Mouse (Mus musculus): ENCODE measurements around the gene Oip5. TPM values are rescaled to one million over a fixed set of nuclear protein-coding genes. Genes with fewer than 3 reads are reported as not detected.

Oip5 gene
- polyA plus RNA-seq, 2 experiments from 2014 or later: 7.9 to 10.1 TPM

DNA sequence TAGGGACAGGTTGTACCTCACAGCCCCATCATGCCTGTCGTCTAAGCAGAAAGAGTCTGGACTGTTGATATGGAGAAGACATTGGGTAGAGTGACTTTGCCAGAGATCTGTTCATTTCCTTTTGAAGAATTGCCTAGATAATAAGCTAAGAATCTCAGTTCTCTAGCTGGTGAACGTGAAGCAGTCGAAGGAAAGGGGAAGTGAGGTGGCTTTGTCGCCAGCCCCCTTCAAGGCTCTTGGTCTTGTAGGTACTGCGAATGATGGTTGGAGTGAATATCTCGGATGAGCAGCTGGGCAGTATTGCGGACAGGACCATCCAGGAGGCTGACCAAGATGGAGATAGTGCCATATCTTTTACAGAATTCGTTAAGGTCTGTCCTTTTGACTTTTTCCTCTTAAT is 34.0 kb downstream of the Oip5 start:
- ATAC-seq: no peak

DNA sequence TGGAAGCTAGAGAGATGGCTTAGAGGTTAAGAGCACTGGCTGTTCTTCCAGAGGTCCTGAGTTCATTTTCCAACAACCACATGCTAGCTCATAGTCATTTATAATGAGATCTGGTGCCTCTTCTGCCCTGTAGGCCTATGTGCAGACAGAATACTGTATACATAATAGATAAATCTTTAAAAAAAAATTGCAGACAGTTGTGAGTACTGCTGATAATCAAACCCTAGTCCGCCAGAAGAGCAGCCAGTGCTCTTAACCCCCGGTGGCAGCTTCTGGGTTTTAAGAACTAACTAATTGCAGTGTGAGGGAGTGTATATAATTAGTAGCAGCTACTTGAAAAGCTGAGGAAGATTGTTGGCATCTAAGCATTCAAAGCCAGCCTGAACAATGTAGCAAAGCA is 34.8 kb downstream of the Oip5 start:
- ATAC-seq: no peak

DNA sequence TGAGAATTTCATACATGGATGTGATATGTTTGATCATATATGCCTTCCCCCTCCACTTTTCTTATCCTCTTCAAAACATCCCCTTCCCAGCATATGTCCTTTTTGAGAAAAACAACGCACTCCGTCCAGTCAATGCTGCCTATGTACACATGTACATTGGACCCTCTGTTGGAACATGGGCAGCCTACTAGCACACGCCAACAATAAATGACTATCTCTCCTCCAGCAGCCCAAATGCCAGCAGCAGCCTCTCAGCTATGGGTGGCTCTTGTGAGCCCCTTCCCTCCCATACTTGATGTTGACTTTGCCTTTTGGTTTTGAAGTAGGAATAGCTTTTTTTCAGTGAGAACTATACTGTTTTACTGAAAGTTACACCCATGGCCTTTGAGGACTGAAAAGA is 36.7 kb downstream of the Oip5 start:
- no peak for ATAC-seq

DNA sequence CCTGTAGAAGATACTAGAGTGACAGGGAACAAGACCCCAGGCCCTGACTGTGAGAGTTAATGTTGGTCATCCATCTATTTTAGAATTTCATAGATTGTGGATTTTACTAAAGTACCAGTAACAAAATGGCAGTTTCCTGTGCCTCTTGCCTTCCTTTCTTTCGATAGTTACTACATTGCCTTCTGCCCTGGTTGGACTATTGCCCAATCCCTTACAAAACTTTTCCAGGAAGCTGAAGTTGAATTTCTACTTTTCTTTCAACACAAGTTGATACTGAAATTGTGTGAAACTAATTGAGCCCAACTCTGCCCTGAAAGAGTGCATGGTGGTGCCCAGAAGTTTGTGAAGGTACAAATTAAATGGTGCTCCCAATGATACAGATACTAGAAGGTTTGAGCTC is 45.8 kb downstream of the Oip5 start:
- no peak for ATAC-seq

DNA sequence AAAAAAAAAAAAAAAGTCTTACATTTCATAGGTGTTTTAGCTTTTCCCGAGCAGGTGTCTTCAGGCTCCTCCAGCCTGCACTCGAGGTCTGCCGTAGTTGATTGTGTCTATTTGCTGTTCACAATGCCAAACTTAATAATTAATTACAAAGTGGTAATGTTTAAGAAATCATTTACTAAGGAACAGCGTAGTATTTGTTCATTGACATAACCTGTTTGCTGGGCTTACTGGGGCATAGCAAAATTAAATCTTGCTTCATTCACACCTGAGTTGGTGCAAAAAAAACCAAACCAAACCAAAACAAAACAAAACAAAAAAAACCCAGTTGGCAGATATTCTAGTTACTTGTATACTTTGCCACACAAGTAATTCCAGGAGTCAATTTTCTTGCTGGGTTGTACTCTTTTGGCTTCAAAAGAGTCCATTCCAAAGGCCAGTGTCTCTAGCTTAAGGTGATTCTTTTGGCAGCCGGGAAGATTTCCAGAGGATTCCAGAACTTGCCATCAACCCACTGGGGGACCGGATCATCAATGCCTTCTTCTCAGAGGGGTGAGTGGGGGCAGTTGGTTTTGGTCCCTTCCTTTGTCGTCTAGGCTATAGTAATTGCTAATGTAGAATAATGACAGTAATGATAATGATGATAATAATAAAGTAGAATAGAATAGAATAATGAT is 52.0 kb downstream of the Oip5 start:
- no peak for ATAC-seq

DNA sequence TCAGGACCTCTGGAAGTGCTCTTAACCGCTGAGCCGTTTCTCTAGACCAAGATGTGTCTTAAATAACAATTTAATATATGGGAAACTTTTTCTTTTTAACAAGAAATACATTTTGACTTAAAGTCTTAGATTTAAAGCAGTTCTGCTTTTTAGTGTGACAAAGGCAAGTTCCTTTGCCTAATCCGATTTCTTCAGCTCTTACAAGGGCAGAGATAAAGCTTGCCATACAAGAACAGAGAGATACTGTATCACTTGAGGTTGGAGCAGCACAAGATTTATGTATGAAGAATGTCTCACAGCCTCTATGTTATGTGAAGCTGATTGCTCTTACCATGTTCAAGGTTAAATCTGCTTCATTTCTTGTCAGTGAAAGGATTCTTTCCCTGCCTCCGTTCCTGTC is 53.0 kb downstream of the Oip5 start:
- no peak for ATAC-seq

DNA sequence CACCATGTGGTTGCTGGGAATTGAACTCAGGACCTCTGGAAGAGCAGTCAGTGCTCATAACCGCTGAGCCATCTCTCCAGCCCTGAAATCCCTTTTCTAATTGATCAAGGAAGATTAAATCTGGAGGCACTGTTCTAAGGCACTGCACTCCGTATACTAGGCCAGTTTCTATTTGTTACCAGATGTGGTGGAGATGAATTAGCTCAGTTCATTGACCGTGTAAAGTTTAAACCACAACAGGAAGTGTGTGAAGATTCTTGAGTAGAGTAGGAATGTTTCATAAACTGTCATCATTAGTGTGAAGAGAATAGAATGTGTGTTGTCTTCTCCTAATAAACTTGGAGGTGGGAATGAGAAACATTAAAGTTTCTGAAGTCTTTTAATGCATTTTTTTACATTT is 56.5 kb downstream of the Oip5 start:
- ATAC-seq: no peak

Other genes with a start within 250 kb of the Oip5 start
- 1 to 10 TPM; 7.0 to 7.1 TPM for gene Ino80, start 140.8 kb downstream of the Oip5 start, polyA plus RNA-seq (2017; shearing (Covaris generic))
- under 1 TPM in 1 of 2 experiments, not detected in 1; 0.11 TPM for gene Exd1, start 70.8 kb downstream of the Oip5 start, polyA plus RNA-seq (2017; shearing (Covaris generic))
- gene Chp1, start 70.8 kb downstream of the Oip5 start, polyA plus RNA-seq (2017; shearing (Covaris generic)): 10 to 100 TPM; 84.5 to 98.6 TPM
- gene Nusap1, start 171 bp downstream of the Oip5 start, polyA plus RNA-seq (2017; shearing (Covaris generic)): 10 to 100 TPM; 39.2 to 40.2 TPM
- 10 to 100 TPM; 24.0 to 29.3 TPM for gene Ndufaf1, start 44.4 kb upstream of the Oip5 start, polyA plus RNA-seq (2017; shearing (Covaris generic))
- 10 to 100 TPM; 32.4 to 44.1 TPM for gene Rtf1, start 56.6 kb upstream of the Oip5 start, polyA plus RNA-seq (2017; shearing (Covaris generic))
- under 1 TPM in 1 of 2 experiments, not detected in 1; 0.61 TPM for gene Itpka, start 123.9 kb upstream of the Oip5 start, polyA plus RNA-seq (2017; shearing (Covaris generic))
- not detected for gene Ltk, start 142.0 kb upstream of the Oip5 start, polyA plus RNA-seq (2017; shearing (Covaris generic))
- gene Rpap1, start 169.1 kb upstream of the Oip5 start, polyA plus RNA-seq (2017; shearing (Covaris generic)): 10 to 100 TPM in 1 of 2 experiments, 1 to 10 TPM in 1; 10.0 to 18.1 TPM
- gene Tyro3, start 179.3 kb upstream of the Oip5 start, polyA plus RNA-seq (2017; shearing (Covaris generic)): 1 to 10 TPM; 1.6 to 3.2 TPM

Data from activated CD4-positive, CD25-positive, alpha-beta regulatory T cell, adult 4 months (primary cell).